In genomic region chr9:15239042-15239925, GRCm38 (mm10) we compare ENCODE assay signal across 10 mouse cellular contexts. TPM values are rescaled to one million over a fixed set of nuclear protein-coding genes. Genes with fewer than 3 reads are reported as not detected.
DNase-seq lines count a peak whose midpoint lies in the region; ATAC-seq and TF ChIP-seq lines count a peak whose summit lies in the region.
"Had no signal": no experiment of that assay in that cellular context is flagged by ENCODE, and none has a peak within 500 bp of the region (broad histone marks: within the 10 kb centered on the region; RNA-seq: fewer than 3 reads in every experiment).

Vstm5 (plus strand) TSS chr9:15239045.

- TF ChIP-seq EP300 in liver, embryonic 14.5 days (IDR thresholded peaks at IDR 0.05; ENCODE audit: low read depth): no peak

- H3K27me3 ChIP-seq in heart, embryonic 10.5 days (ENCODE audit: insufficient read depth, poor library complexity, severe bottlenecking): 0 out of 2 replicates have a peak, but pooled peaks cover 16% of the 10 kb centered on the region
- H3K27me3 ChIP-seq in liver, embryonic 14.5 days (ENCODE audit: control insufficient read depth, insufficient read depth, low read length): no peaks in the 10 kb centered on the region; the same call in none of the 2 replicates
- H3K27me3 ChIP-seq: Patski had no signal

- no peaks in the 10 kb centered on the region for H3K9me3 ChIP-seq in heart, embryonic 10.5 days
- no peaks in the 10 kb centered on the region for H3K9me3 ChIP-seq in liver, embryonic 14.5 days (ENCODE audit: control insufficient read depth, low read length)

- H3K4me1 ChIP-seq in brown adipose tissue, adult 24 weeks (ENCODE audit: control insufficient read depth, insufficient read depth, insufficient read length, low read length): no peaks in the 10 kb centered on the region
- peaks cover 20% of the 10 kb centered on the region for H3K4me1 ChIP-seq in heart, embryonic 10.5 days
- H3K4me1 ChIP-seq in liver, embryonic 14.5 days (replicated peaks; ENCODE audit: control insufficient read depth in 2 of 2, insufficient read depth in 2 of 2, low read length in 1 of 2): peaks cover 0 to 2% of the 10 kb centered on the region in 2 experiments; a peak in 1 of 4 replicates

- H3K4me3 ChIP-seq in brown adipose tissue, adult 24 weeks (ENCODE audit: insufficient read depth, low read depth, low read length): peak within 1 kb of the TSS; percentile 25
- H3K4me3 ChIP-seq in heart, embryonic 10.5 days: peak within 1 kb of the TSS; percentile 71
- H3K4me3 ChIP-seq in liver, embryonic 14.5 days (ENCODE audit: insufficient read depth in 1 of 2, low read depth in 2 of 2, low read length in 2 of 2): peak within 1 kb of the TSS; percentile 33 to 37

- H3K4me2 ChIP-seq in liver, embryonic 14.5 days (ENCODE audit: low read depth): peak within 1 kb of the TSS; percentile 61

- intact Hi-C loops in gastrocnemius, postnatal 36 days (cut with DNase I): no loop called here

- ATAC-seq in liver, embryonic 14.5 days (ENCODE audit: insufficient read depth): peak; percentile 57; the same call in 1 of the 2 replicates
- ATAC-seq: Patski had no signal

- 0 out of 2 replicates have a peak, but pooled peaks have one; percentile 30 for TF ChIP-seq CTCF in liver, embryonic 14.5 days (IDR thresholded peaks at IDR 0.05; ENCODE audit: low read depth)

- H3K36me3 ChIP-seq in heart, embryonic 10.5 days: no peaks in the 10 kb centered on the region
- no peaks in the 10 kb centered on the region for H3K36me3 ChIP-seq in liver, embryonic 14.5 days (replicated peaks; ENCODE audit: control insufficient read depth, insufficient read depth, low read depth)

- H3K27ac ChIP-seq in brown adipose tissue, adult 24 weeks (replicated peaks; ENCODE audit: low read depth, low read length): no peak within 1 kb of the TSS
- peak within 1 kb of the TSS; percentile 87 for H3K27ac ChIP-seq in heart, embryonic 10.5 days
- H3K27ac ChIP-seq in liver, embryonic 14.5 days: no peak within 1 kb of the TSS

- peak; percentile 39 to 46 for DNase-seq in gastrocnemius, postnatal 4 days (ENCODE audit: low spot score in 2 of 2)
- no peak for DNase-seq in gastrocnemius, postnatal 36 days
- no peak for DNase-seq in heart, embryonic 10.5 days (ENCODE audit: low spot score)
- peak; percentile 49 for DNase-seq in kidney, postnatal 14 days
- no peak for DNase-seq in liver, embryonic 14.5 days (ENCODE audit: low read depth in 3 of 3, low spot score in 3 of 3)
- peak; percentile 43 for DNase-seq in ovary, postnatal 36 days (ENCODE audit: low spot score)
- DNase-seq in thymus, postnatal 10 days (ENCODE audit: low spot score in 2 of 2): no peak

- H3K9ac ChIP-seq in liver, embryonic 14.5 days (replicated peaks): no peak within 1 kb of the TSS; the same call in 1 of the 2 replicates

- 5% methylated on average over 35 of the region's 35 CpGs for WGBS in heart, embryonic 10.5 days
- WGBS in liver, embryonic 14.5 days (ENCODE audit: insufficient replicate concordance): 3% methylated on average over 35 of the region's 35 CpGs

RNA-seq across cellular contexts. Expression of gene Vstm5, which starts in this region (rescaled TPM):
- total RNA-seq in gastrocnemius, postnatal 4 days (2021): 1 to 10 TPM in 1 of 2 experiments, under 1 TPM in 1; 0.81 to 1.3 TPM
- under 1 TPM; 0.12 to 0.13 TPM for total RNA-seq in gastrocnemius, postnatal 36 days (2021)
- polyA plus RNA-seq in brown adipose tissue, adult 24 weeks (2012; ENCODE audit: insufficient read depth, insufficient read length, missing spikeins): not detected in 2 replicates
- 1.7 and 2.6 TPM in 2 replicates for polyA plus RNA-seq in heart, embryonic 10.5 days (2016; fragmentation: Nextera tagmentation; extraction: Ambion mirVana)
- 0.22 and 0.27 TPM in 2 replicates for polyA plus RNA-seq in liver, embryonic 14.5 days (2012; rRNA removed)
- 0.06 and 0.29 TPM in 2 replicates for polyA plus RNA-seq in liver, embryonic 14.5 days (2014; fragmentation: Nextera tagmentation; extraction: Ambion mirVana)
- total RNA-seq: neutrophil, adult 5-6 weeks had no signal

Comparison
In these comparisons a context has a peak if more than half of its experiments do, and no peak if none do; other contexts are left out.
1. DNase-seq: peak in gastrocnemius, postnatal 4 days (2 of 2), kidney, postnatal 14 days (single experiment) and ovary, postnatal 36 days (single experiment); none in gastrocnemius, postnatal 36 days (0 of 2), heart, embryonic 10.5 days (single experiment), liver, embryonic 14.5 days (0 of 3) and thymus, postnatal 10 days (0 of 2).
2. Peak in ATAC-seq, H3K4me3 ChIP-seq and H3K4me2 ChIP-seq in liver, embryonic 14.5 days; RNA of the gene not detected or under 1 TPM.
3. Peak in every context shown above with its lines, with median percentiles within 50 percentile points of each other: H3K4me3 ChIP-seq.